Mouse (Mus musculus) intestine, embryonic 16.5 days (tissue): Measurements from ENCODE around the gene Ttc29. TPM values are rescaled to one million over a fixed set of nuclear protein-coding genes. Genes with fewer than 3 reads are reported as not detected.

Experiments
- ATAC-seq: fragments of 200-750 bp; cut with Nextera tagmentation; 2 replicates; pipeline ENCODE4 v1.8.0; 2017; ENCODE audit warnings: moderate TSS enrichment, moderate library complexity
- H3K27ac ChIP-seq: fragments of 300-500 bp; sonication (generic); 2 replicates; pipeline ENCODE4 v1.5.1; 2014; ENCODE audit warnings: mild to moderate bottlenecking, low read length
- H3K27me3 ChIP-seq: fragments of 300-500 bp; sonication (generic); replicated peaks from 2 replicates; pipeline ENCODE4 v1.6.1; 2014; ENCODE audit warnings: low read length, control low read depth, mixed read lengths; ENCODE audit not compliant: control insufficient read depth, insufficient read depth
- H3K36me3 ChIP-seq: fragments of 300-500 bp; sonication (generic); 2 replicates; pipeline ENCODE4 v1.6.1; 2014; ENCODE audit warnings: low read length, control low read depth; ENCODE audit not compliant: control insufficient read depth, insufficient read depth
- H3K4me1 ChIP-seq: fragments of 300-500 bp; sonication (generic); 2 replicates; pipeline ENCODE4 v1.6.1; 2014; ENCODE audit warnings: low read length, control low read depth, mixed read lengths; ENCODE audit not compliant: control insufficient read depth, insufficient read depth
- H3K4me2 ChIP-seq: fragments of 300-500 bp; sonication (generic); 2 replicates; pipeline ENCODE4 v1.6.1; 2014; ENCODE audit warnings: low read depth, low read length, control low read depth
- H3K4me3 ChIP-seq: fragments of 300-500 bp; sonication (generic); 2 replicates; pipeline ENCODE4 v1.5.1; 2014; ENCODE audit warnings: mild to moderate bottlenecking, low read length
- H3K9ac ChIP-seq: fragments of 300-500 bp; sonication (generic); 2 replicates; pipeline ENCODE4 v1.6.1; 2014; ENCODE audit warnings: low read depth, low read length
- H3K9me3 ChIP-seq: fragments of 300-500 bp; sonication (generic); 2 replicates; pipeline ENCODE4 v1.6.1; 2016; ENCODE audit warnings: low read length, control low read depth; ENCODE audit not compliant: control insufficient read depth
- WGBS: fragments of 180-500 bp; shearing (Covaris S2); extraction: QIAGEN DNeasy Blood & Tissue Kit; methylation state at CpG from one replicate; pipeline ENCODE4 v1.1.7; 2014; 5-methylcytosine and 5-hydroxymethylcytosine counted together
- polyA plus RNA-seq: library from polyadenylated mRNA; unstranded; fragments of >200 nt; fragmentation: Nextera tagmentation; extraction: Ambion mirVana; gene quantifications from 2 replicates; pipeline ENCODE4 v1.2.1, GENCODE M21; 2015

Gene Ttc29
- polyA plus RNA-seq, 1 experiment from 2014 or later = not detected

- no peaks in the 10 kb centered on the region for H3K36me3 ChIP-seq
- peak within 1 kb of the TSS; percentile 39 for H3K4me3 ChIP-seq
- H3K4me2 ChIP-seq = peak within 1 kb of the TSS; percentile 75
- H3K4me1 ChIP-seq = peaks cover 18% of the 10 kb centered on the region; the same call in 1 of the 2 replicates
- WGBS = under 1% methylated on average over 48 of the region's 54 CpGs
- no peaks in the 10 kb centered on the region for H3K9me3 ChIP-seq
- H3K27ac ChIP-seq = no peak within 1 kb of the TSS
- peaks cover 68% of the 10 kb centered on the region for H3K27me3 ChIP-seq
- no peak within 1 kb of the TSS for H3K9ac ChIP-seq
- 0 out of 2 replicates have a peak, but pooled peaks have one; percentile 18 for ATAC-seq
Measured at GRCm38 (mm10) chr8:78436071-78436651, 223.1 kb downstream of the Ttc29 start, which contains the start of gene Pou4f2. Gene Pou4f2 (minus strand): TSS chr8:78436645.

GRCm38 (mm10) chr8:78436661-78437060 is 223.6 kb downstream of the Ttc29 start:
- H3K9ac ChIP-seq = no peak overlapping the region
- no peak for ATAC-seq
- no peaks in the 10 kb centered on the region for H3K9me3 ChIP-seq
- H3K27me3 ChIP-seq = peaks cover 69% of the 10 kb centered on the region
- peaks cover 18% of the 10 kb centered on the region; the same call in 1 of the 2 replicates for H3K4me1 ChIP-seq
- no peaks in the 10 kb centered on the region for H3K36me3 ChIP-seq
- WGBS = under 1% methylated on average over 20 of the region's 25 CpGs
- H3K4me3 ChIP-seq = peak overlapping the region; percentile 39
- no peak overlapping the region for H3K27ac ChIP-seq
- H3K4me2 ChIP-seq = peak overlapping the region; percentile 75

GRCm38 (mm10) chr8:78437140-78438045 is 224.3 kb downstream of the Ttc29 start:
- peaks cover 18% of the 10 kb centered on the region; the same call in 1 of the 2 replicates for H3K4me1 ChIP-seq
- H3K4me2 ChIP-seq = 0 out of 2 replicates have a peak overlapping the region, but pooled peaks have one; percentile 22
- H3K9ac ChIP-seq = no peak overlapping the region
- 3% methylated on average over 32 of the region's 32 CpGs for WGBS
- H3K36me3 ChIP-seq = no peaks in the 10 kb centered on the region
- no peaks in the 10 kb centered on the region for H3K9me3 ChIP-seq
- no peak overlapping the region for H3K27ac ChIP-seq
- no peak for ATAC-seq
- H3K27me3 ChIP-seq = peaks cover 63% of the 10 kb centered on the region
- peak overlapping the region; percentile 14; the same call in 1 of the 2 replicates for H3K4me3 ChIP-seq

GRCm38 (mm10) chr8:78438121-78438520 is 225.0 kb downstream of the Ttc29 start:
- H3K4me2 ChIP-seq = peak overlapping the region; percentile 22; the same call in 1 of the 2 replicates
- H3K4me1 ChIP-seq = peaks cover 18% of the 10 kb centered on the region; the same call in 1 of the 2 replicates
- WGBS = under 1% methylated on average over 18 of the region's 18 CpGs
- H3K9me3 ChIP-seq = no peaks in the 10 kb centered on the region
- no peak overlapping the region for H3K9ac ChIP-seq
- no peak overlapping the region for H3K27ac ChIP-seq
- H3K4me3 ChIP-seq = peak overlapping the region; percentile 14; the same call in 1 of the 2 replicates
- ATAC-seq = no peak
- H3K36me3 ChIP-seq = no peaks in the 10 kb centered on the region
- H3K27me3 ChIP-seq = peaks cover 59% of the 10 kb centered on the region

- Histone ChIP-seq H3K36me3 (no peaks in the 10 kb centered on the region), H3K27me3 (peaks cover 17% of the 10 kb centered on the region), H3K9me3 (no peaks in the 10 kb centered on the region), H3K27ac (no peak overlapping the region), H3K9ac (no peak overlapping the region), H3K4me2 (no peak overlapping the region), H3K4me3 (no peak overlapping the region), H3K4me1 (peaks cover 3% of the 10 kb centered on the region; the same call in 1 of the 2 replicates)
- no peak for ATAC-seq
- 83% methylated on average over 1 of the region's 1 CpGs for WGBS
Measured at GRCm38 (mm10) chr8:78442781-78443180, 229.7 kb downstream of the Ttc29 start.

Other genes with a start within 250 kb of the Ttc29 start
- gene Pou4f2, start 223.3 kb downstream of the Ttc29 start, polyA plus RNA-seq = not detected in 2 replicates